Mouse (Mus musculus): ENCODE data around the gene Bloc1s5. TPM values are rescaled to one million over a fixed set of nuclear protein-coding genes. Genes with fewer than 3 reads are reported as not detected.
A peak's percentile ranks its signal among the peaks of the same experiment; 100 is the strongest.

Gene Bloc1s5
- polyA plus RNA-seq, 1 experiment from 2014 or later, result 13.7 TPM

DNA sequence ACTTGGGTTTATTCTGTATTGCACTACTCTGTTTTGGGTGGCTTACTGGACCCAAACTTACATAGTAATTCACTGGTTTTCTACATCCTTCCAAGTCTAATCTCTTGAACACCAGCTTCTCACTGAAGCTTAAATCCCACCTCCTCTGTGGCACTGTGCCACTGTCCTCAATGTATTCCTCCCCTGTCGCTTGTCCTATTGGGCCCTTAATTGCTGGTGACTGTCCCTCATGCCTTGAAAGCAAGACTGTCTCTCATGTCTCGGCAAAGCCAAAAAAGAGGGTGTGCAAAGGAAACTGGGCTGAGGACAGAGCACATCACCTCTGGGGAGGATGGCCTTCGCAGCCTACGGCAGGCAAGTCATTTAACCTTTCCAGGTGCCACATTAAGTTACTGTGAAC lies 23.0 kb upstream of the Bloc1s5 start:
- peak overlapping the region; percentile 52 for H3K4me2 ChIP-seq (ENCODE audit: low read length)
- DNase-seq (ENCODE audit: low spot score) (peak; percentile 58), ATAC-seq (replicated peaks; ENCODE audit: low FRiP score, low TSS enrichment, low read depth) (no peak)
- no peaks in the 10 kb centered on the region for H3K9me3 ChIP-seq (ENCODE audit: control insufficient read depth, low read length)
- H3K36me3 ChIP-seq (ENCODE audit: control insufficient read depth, insufficient read depth, low read length), result peaks cover 40% of the 10 kb centered on the region
- H3K4me1 ChIP-seq (replicated peaks; ENCODE audit: control insufficient read depth, insufficient read depth, low read length), result 0 out of 2 replicates have a peak, but pooled peaks cover 3% of the 10 kb centered on the region
- peak overlapping the region; percentile 84 for H3K9ac ChIP-seq (ENCODE audit: low read length)
- peak overlapping the region; percentile 73 for H3K4me3 ChIP-seq (ENCODE audit: low read depth, low read length)
- H3K27ac ChIP-seq (ENCODE audit: low read depth), result no peak overlapping the region
- 24% methylated on average over 4 of the region's 4 CpGs for WGBS
- H3K27me3 ChIP-seq (replicated peaks; ENCODE audit: control insufficient read depth, insufficient read depth, low read length), result no peaks in the 10 kb centered on the region

GRCm38 (mm10) chr13:38650292-38650691 lies 15.4 kb upstream of the Bloc1s5 start:
- no peak overlapping the region for H3K4me3 ChIP-seq (ENCODE audit: low read depth, low read length)
- H3K9me3 ChIP-seq (ENCODE audit: control insufficient read depth, low read length), result no peaks in the 10 kb centered on the region
- H3K27me3 ChIP-seq (replicated peaks; ENCODE audit: control insufficient read depth, insufficient read depth, low read length), result no peaks in the 10 kb centered on the region
- H3K9ac ChIP-seq (ENCODE audit: low read length), result no peak overlapping the region
- DNase-seq (ENCODE audit: low spot score) (no peak), ATAC-seq (replicated peaks; ENCODE audit: low FRiP score, low TSS enrichment, low read depth) (no peak)
- no peak overlapping the region for H3K4me2 ChIP-seq (ENCODE audit: low read length)
- no peaks in the 10 kb centered on the region for H3K4me1 ChIP-seq (replicated peaks; ENCODE audit: control insufficient read depth, insufficient read depth, low read length)
- no peak overlapping the region for H3K27ac ChIP-seq (ENCODE audit: low read depth)
- WGBS, result 91% methylated on average over 4 of the region's 4 CpGs
- H3K36me3 ChIP-seq (ENCODE audit: control insufficient read depth, insufficient read depth, low read length), result peaks cover 92% of the 10 kb centered on the region

DNA sequence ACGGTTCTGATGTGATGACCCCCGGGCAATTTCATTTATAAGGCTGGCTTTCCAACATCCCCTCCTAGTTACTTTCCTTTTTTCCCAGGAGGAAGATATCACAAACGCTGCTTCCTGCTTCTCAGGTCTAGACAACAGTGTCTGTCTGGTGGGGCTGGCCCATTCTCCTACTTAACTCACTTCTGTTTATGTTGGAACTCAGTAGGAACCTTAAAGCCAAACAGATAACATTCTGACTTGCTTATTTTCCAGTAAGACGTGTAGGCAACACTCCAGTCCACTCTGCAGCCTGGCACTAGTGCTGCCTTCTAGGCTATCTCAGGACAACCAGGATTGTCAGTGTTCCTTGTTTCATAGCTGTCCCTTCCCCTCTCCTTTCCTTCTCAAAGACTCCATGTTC lies 14.2 kb upstream of the Bloc1s5 start:
- H3K36me3 ChIP-seq (ENCODE audit: control insufficient read depth, insufficient read depth, low read length), result peaks cover 92% of the 10 kb centered on the region
- no peak overlapping the region for H3K27ac ChIP-seq (ENCODE audit: low read depth)
- 55% methylated on average over 4 of the region's 4 CpGs for WGBS

GRCm38 (mm10) chr13:38641414-38641813 lies 6.5 kb upstream of the Bloc1s5 start:
- H3K4me2 ChIP-seq (ENCODE audit: low read length), result no peak overlapping the region
- H3K9ac ChIP-seq (ENCODE audit: low read length), result no peak overlapping the region
- DNase-seq (ENCODE audit: low spot score) (peak; percentile 60), ATAC-seq (replicated peaks; ENCODE audit: low FRiP score, low TSS enrichment, low read depth) (no peak)
- WGBS, result 55% methylated on average over 5 of the region's 5 CpGs
- H3K4me3 ChIP-seq (ENCODE audit: low read depth, low read length), result no peak overlapping the region
- H3K4me1 ChIP-seq (replicated peaks; ENCODE audit: control insufficient read depth, insufficient read depth, low read length), result 0 out of 2 replicates have a peak, but pooled peaks cover 5% of the 10 kb centered on the region
- H3K9me3 ChIP-seq (ENCODE audit: control insufficient read depth, low read length), result no peaks in the 10 kb centered on the region
- H3K27me3 ChIP-seq (replicated peaks; ENCODE audit: control insufficient read depth, insufficient read depth, low read length), result no peaks in the 10 kb centered on the region
- H3K36me3 ChIP-seq (ENCODE audit: control insufficient read depth, insufficient read depth, low read length), result peaks cover 29% of the 10 kb centered on the region
- H3K27ac ChIP-seq (ENCODE audit: low read depth), result no peak overlapping the region

More for the DNA sequence above, 14.2 kb upstream of the Bloc1s5 start:
- Histone ChIP-seq H3K4me1 (replicated peaks; ENCODE audit: control insufficient read depth, insufficient read depth, low read length) (no peaks in the 10 kb centered on the region), H3K9me3 (ENCODE audit: control insufficient read depth, low read length) (no peaks in the 10 kb centered on the region), H3K9ac (ENCODE audit: low read length) (no peak overlapping the region), H3K4me2 (ENCODE audit: low read length) (no peak overlapping the region), H3K4me3 (ENCODE audit: low read depth, low read length) (no peak overlapping the region), H3K27me3 (replicated peaks; ENCODE audit: control insufficient read depth, insufficient read depth, low read length) (no peaks in the 10 kb centered on the region)
- no peak for DNase-seq (ENCODE audit: low spot score)
- ATAC-seq (replicated peaks; ENCODE audit: low FRiP score, low TSS enrichment, low read depth), result no peak

DNA sequence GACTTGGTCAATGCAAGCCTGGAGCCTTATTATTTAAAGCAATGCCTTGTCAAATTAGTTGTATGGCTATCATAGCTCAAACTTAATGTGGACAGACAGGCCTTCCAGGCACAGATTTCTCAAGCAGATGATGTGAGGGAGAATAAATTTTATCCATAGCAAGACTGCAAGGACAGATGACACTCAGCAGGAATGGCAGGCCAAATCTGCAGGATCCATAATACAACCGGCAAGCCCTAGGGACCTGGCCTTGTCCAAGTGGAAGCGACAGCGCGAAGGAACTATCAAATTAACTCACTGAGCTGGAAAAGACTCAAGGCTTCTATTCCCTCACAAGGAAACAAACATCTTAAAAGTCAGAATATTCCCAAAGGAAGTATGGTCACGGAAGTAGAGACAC lies 6.1 kb upstream of the Bloc1s5 start:
- Histone ChIP-seq H3K4me1 (replicated peaks; ENCODE audit: control insufficient read depth, insufficient read depth, low read length) (0 out of 2 replicates have a peak, but pooled peaks cover 5% of the 10 kb centered on the region), H3K4me2 (ENCODE audit: low read length) (no peak overlapping the region), H3K4me3 (ENCODE audit: low read depth, low read length) (no peak overlapping the region), H3K9ac (ENCODE audit: low read length) (no peak overlapping the region), H3K36me3 (ENCODE audit: control insufficient read depth, insufficient read depth, low read length) (peaks cover 26% of the 10 kb centered on the region), H3K9me3 (ENCODE audit: control insufficient read depth, low read length) (no peaks in the 10 kb centered on the region), H3K27me3 (replicated peaks; ENCODE audit: control insufficient read depth, insufficient read depth, low read length) (no peaks in the 10 kb centered on the region), H3K27ac (ENCODE audit: low read depth) (no peak overlapping the region)
- 83% methylated on average over 5 of the region's 5 CpGs for WGBS
- ATAC-seq (replicated peaks; ENCODE audit: low FRiP score, low TSS enrichment, low read depth) (no peak), DNase-seq (ENCODE audit: low spot score) (no peak)

DNA sequence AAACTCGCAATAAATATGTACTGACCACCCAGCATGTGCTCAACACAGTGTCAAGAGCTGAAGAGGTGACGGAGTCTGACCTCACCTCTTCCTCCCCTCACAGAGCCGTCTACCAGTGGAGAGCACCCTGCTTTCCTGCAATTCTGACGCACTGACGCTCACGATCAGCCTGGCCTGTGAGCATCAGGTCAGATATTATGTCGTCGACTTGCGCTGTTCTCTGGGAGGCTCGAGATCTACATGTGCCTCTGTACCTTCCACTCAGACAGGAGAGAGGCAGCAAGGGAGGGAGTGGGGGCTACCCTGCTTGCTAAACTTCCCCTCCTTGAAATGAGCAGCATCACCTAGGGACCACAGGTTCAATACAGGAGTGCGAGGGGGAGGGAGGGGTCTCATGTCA lies 3.8 kb upstream of the Bloc1s5 start:
- Histone ChIP-seq H3K27me3 (replicated peaks; ENCODE audit: control insufficient read depth, insufficient read depth, low read length) (no peaks in the 10 kb centered on the region), H3K4me2 (ENCODE audit: low read length) (no peak overlapping the region), H3K27ac (ENCODE audit: low read depth) (no peak overlapping the region), H3K4me1 (replicated peaks; ENCODE audit: control insufficient read depth, insufficient read depth, low read length) (peaks cover 5% of the 10 kb centered on the region; the same call in 1 of the 2 replicates), H3K36me3 (ENCODE audit: control insufficient read depth, insufficient read depth, low read length) (peaks cover 4% of the 10 kb centered on the region), H3K9me3 (ENCODE audit: control insufficient read depth, low read length) (no peaks in the 10 kb centered on the region), H3K9ac (ENCODE audit: low read length) (no peak overlapping the region), H3K4me3 (ENCODE audit: low read depth, low read length) (no peak overlapping the region)
- 78% methylated on average over 11 of the region's 11 CpGs for WGBS
- DNase-seq (ENCODE audit: low spot score) (no peak), ATAC-seq (replicated peaks; ENCODE audit: low FRiP score, low TSS enrichment, low read depth) (no peak)

- Histone ChIP-seq H3K4me3 (ENCODE audit: low read depth, low read length) (peak overlapping the region; percentile 74), H3K9ac (ENCODE audit: low read length) (peak overlapping the region; percentile 61), H3K4me1 (replicated peaks; ENCODE audit: control insufficient read depth, insufficient read depth, low read length) (no peaks in the 10 kb centered on the region; the same call in 1 of the 2 replicates), H3K27ac (ENCODE audit: low read depth) (peak overlapping the region; percentile 67), H3K9me3 (ENCODE audit: control insufficient read depth, low read length) (no peaks in the 10 kb centered on the region), H3K27me3 (replicated peaks; ENCODE audit: control insufficient read depth, insufficient read depth, low read length) (no peaks in the 10 kb centered on the region), H3K4me2 (ENCODE audit: low read length) (peak overlapping the region; percentile 72), H3K36me3 (ENCODE audit: control insufficient read depth, insufficient read depth, low read length) (peaks cover 4% of the 10 kb centered on the region; the same call in 1 of the 2 replicates)
- ATAC-seq (replicated peaks; ENCODE audit: low FRiP score, low TSS enrichment, low read depth) (peak; percentile 48; the same call in 1 of the 2 replicates), DNase-seq (ENCODE audit: low spot score) (no peak)
- WGBS, result under 1% methylated on average over 19 of the region's 19 CpGs
Observed at GRCm38 (mm10) chr13:38634256-38634799, 581 bp downstream of the Bloc1s5 start.

DNA sequence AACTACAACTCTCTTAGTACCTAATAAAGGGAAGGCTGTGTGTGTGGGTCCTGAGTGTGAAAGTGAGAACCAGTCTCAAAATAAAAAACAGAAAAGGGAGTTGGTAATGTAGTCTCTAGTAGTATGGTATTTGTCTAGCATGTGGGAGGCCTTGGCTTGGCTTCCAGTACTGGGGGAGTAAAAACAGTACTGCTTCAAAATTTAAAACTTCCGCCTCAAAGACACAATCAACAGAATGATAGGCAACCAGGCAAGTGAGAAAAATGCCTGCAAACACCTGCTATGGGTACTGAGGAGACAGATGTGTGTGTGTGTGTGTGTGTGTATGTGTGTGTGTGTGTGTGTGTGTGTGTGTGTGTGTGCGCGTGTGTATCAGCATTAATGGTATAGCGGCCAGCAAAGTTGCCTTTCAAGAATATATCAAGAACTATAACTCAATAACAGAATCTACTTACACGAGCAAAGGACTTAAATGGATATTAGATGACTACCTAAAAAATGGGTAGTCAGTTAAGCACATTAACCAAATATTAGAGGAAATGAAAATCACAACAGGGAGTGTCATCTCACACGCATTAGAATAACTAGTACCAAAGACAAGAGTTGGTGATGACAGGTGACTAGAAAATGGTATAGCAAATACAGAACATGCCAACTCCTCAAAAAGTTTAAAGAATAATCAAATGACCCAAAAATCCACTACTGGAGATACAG lies 1.5 kb downstream of the Bloc1s5 start:
- no peaks in the 10 kb centered on the region for H3K9me3 ChIP-seq (ENCODE audit: control insufficient read depth, low read length)
- H3K36me3 ChIP-seq (ENCODE audit: control insufficient read depth, insufficient read depth, low read length), result peaks cover 9% of the 10 kb centered on the region; the same call in 1 of the 2 replicates
- ATAC-seq (replicated peaks; ENCODE audit: low FRiP score, low TSS enrichment, low read depth), result no peak
- peak overlapping the region; percentile 74; the same call in 1 of the 2 replicates for H3K4me3 ChIP-seq (ENCODE audit: low read depth, low read length)
- peak overlapping the region; percentile 72; the same call in 1 of the 2 replicates for H3K4me2 ChIP-seq (ENCODE audit: low read length)
- no peaks in the 10 kb centered on the region; the same call in 1 of the 2 replicates for H3K4me1 ChIP-seq (replicated peaks; ENCODE audit: control insufficient read depth, insufficient read depth, low read length)
- H3K27ac ChIP-seq (ENCODE audit: low read depth), result no peak overlapping the region
- WGBS, result 91% methylated on average over 6 of the region's 6 CpGs
- no peak overlapping the region for H3K9ac ChIP-seq (ENCODE audit: low read length)
- DNase-seq (ENCODE audit: low spot score), result no peak
- no peaks in the 10 kb centered on the region for H3K27me3 ChIP-seq (replicated peaks; ENCODE audit: control insufficient read depth, insufficient read depth, low read length)

All from intestine, embryonic 14.5 days (tissue).